Mouse (Mus musculus): ENCODE results near the gene Capn12. TPM values are rescaled to one million over a fixed set of nuclear protein-coding genes. Genes with fewer than 3 reads are reported as not detected.
"Not testable (repeated sequence)": the region's sequence is repeated elsewhere in the genome, so short reads cannot be mapped to it uniquely, and the experiment has no call there.

Gene Capn12
- polyA plus RNA-seq, 1 experiment from 2014 or later: 0.52 TPM

DNA sequence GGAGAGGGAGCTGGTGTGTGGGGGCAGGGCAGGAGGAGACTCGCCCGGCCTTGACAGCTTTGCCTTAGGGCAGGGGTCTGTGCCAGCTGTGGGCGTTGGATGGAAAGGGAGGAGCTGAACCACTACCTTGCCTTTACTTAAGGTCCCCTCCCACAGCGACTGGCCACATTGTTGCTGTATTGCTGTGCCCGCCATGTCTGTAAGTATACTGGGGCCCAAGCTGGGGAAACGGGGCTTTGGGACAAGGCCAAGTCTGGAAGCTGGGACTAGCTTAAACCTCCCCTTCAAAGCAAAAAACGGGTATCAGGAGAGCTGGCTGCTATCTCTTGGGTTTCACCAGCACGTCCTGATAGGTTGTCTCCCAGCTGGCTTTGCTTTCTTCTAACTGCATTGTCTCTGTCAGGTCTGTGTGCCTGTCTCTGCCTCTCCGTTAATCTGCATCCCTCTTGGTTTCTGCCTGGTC is 16.9 kb upstream of the Capn12 start:
- H3K4me2 ChIP-seq: no peak overlapping the region
- H3K27ac ChIP-seq: no peak overlapping the region

DNA sequence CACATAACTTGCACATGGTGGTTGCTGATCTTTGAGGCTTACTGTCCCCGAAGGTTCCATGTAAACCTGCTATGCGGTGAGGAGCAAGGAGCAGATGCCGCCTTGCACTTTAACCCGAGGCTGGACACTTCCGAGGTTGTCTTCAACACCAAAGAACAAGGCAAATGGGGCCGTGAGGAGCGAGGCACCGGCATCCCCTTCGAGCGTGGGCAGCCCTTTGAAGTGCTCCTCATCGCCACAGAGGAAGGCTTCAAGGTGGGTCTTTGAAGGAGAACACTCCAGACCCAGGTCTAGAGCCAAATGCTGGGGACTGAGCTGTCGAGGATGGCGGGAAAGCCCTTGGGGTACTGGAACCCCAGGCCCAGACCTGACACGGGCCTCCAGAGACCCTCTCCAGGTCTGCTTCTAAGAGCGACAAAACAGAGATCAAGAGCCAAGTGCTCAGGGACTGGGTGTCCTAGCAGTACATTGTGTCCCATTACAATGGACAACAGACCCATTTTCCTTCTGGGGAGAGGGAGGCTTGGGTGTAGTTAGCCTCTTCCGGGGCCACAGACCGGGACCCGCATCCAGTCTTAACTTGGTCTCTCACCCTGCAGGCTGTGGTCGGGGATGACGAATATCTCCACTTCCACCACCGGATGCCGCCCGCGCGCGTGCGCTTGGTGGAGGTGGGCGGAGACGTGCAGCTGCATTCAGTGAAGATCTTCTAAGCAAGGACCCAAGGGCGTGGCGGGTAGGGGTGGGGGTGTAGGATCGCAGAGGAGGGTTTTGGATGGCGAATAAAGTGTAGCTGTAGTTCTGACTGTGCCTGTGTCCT is 15.5 kb upstream of the Capn12 start:
- H3K27me3 ChIP-seq (replicated peaks): no peaks in the 10 kb centered on the region
- H3K36me3 ChIP-seq (replicated peaks): no peaks in the 10 kb centered on the region
- H3K27ac ChIP-seq: no peak overlapping the region
- H3K9ac ChIP-seq: peak overlapping the region; percentile 13; the same call in 1 of the 2 replicates
- H3K9me3 ChIP-seq: no peaks in the 10 kb centered on the region
- peak; percentile 58 for ATAC-seq (replicated peaks)
- peak overlapping the region; percentile 30 for H3K4me3 ChIP-seq
- 0 out of 2 replicates have a peak, but pooled peaks cover 5% of the 10 kb centered on the region for H3K4me1 ChIP-seq
- H3K4me2 ChIP-seq: peak overlapping the region; percentile 57
- WGBS: 47% methylated on average over 33 of the region's 33 CpGs

More for the DNA sequence above, 16.9 kb upstream of the Capn12 start:
- no peaks in the 10 kb centered on the region for H3K9me3 ChIP-seq
- no peak for ATAC-seq (replicated peaks)
- H3K27me3 ChIP-seq (replicated peaks): no peaks in the 10 kb centered on the region
- H3K4me3 ChIP-seq: no peak overlapping the region
- H3K4me1 ChIP-seq: 0 out of 2 replicates have a peak, but pooled peaks cover 5% of the 10 kb centered on the region
- WGBS: 45% methylated on average over 9 of the region's 9 CpGs
- H3K36me3 ChIP-seq (replicated peaks): no peaks in the 10 kb centered on the region
- H3K9ac ChIP-seq: no peak overlapping the region

DNA sequence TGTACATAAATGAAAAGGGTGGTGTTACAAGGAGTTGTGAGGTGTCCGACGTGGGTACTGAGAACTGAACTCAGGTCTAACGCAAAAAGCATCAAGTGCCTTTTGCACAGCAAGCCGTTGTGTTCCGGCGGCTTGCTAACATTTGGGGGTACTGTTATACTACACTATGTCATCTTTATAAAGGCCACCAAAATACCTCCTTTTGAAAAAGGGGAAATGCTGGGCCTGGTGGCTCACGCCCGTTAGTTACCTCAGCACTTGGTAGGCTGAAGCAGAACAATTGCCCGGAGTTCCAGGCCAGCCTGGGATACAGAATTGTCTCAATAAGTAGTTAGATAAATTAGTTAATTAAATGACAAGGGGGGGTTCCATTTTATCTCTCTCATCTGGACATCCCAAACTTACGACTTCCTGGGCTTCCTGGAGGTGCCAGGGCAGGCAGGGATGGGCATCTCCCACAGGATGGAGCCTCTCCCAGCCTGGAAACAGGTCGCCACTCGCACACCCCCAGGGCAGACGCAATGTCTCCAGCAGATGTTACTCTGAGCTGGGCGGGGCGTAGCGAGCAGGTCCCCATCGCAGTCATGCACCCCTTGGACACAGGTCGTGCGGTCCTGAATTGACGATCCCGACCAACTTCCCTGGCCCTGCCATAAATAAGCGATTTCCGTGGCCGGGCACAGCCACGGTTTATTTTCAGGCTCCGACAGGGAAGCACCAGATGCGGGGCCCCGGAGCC is 14.3 kb upstream of the Capn12 start:
- 94% methylated on average over 28 of the region's 28 CpGs for WGBS

DNA sequence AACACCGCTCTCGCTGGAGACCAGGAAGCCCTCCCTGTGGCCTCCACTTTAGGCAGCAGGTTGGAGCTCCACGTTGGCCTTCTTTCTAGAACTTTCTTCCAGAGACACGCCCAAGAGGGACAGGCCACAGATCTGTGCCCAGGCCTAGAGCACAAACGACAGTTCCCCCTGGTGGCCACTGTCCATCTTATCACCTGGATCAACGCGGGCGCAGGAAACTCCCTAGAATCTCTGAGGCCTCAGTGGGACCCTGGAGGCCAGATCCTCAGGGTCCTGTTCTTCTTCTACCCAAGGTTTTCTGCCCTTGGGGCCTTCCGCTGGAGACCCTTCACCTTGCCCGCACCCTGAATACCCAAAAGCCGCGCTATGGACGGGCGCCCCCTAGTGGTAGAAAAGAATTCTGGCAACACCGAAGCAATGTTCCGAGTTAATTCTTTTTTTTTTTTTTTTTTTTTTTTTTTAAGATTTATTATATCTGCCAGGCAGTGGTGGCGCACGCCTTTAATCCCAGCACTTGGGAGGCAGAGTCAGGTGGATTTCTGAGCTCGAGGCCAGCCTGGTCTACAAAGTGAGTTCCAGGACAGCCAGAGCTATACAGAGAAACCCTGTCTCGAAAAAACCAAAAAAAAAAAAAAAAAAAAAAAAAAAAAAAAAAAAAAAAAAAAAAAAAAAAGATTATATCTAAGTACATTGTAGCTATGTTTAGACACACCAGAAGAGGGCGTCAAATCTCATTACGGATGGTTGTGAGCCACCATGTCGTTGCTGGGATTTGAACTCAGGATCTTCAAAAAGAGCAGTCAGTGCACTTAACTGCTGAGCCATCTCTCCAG is 13.5 kb upstream of the Capn12 start:
- not testable (repeated sequence) for ATAC-seq (replicated peaks); H3K27me3 ChIP-seq (replicated peaks)
- WGBS: 30% methylated on average over 23 of the region's 23 CpGs

More for the DNA sequence above, 14.3 kb upstream of the Capn12 start:
- no peak for ATAC-seq (replicated peaks)
- Histone ChIP-seq H3K9me3 (no peaks in the 10 kb centered on the region), H3K4me1 (0 out of 2 replicates have a peak, but pooled peaks cover 5% of the 10 kb centered on the region), H3K9ac (no peak overlapping the region), H3K4me2 (no peak overlapping the region), H3K27ac (no peak overlapping the region), H3K27me3 (replicated peaks) (no peaks in the 10 kb centered on the region), H3K36me3 (replicated peaks) (no peaks in the 10 kb centered on the region), H3K4me3 (no peak overlapping the region)

DNA sequence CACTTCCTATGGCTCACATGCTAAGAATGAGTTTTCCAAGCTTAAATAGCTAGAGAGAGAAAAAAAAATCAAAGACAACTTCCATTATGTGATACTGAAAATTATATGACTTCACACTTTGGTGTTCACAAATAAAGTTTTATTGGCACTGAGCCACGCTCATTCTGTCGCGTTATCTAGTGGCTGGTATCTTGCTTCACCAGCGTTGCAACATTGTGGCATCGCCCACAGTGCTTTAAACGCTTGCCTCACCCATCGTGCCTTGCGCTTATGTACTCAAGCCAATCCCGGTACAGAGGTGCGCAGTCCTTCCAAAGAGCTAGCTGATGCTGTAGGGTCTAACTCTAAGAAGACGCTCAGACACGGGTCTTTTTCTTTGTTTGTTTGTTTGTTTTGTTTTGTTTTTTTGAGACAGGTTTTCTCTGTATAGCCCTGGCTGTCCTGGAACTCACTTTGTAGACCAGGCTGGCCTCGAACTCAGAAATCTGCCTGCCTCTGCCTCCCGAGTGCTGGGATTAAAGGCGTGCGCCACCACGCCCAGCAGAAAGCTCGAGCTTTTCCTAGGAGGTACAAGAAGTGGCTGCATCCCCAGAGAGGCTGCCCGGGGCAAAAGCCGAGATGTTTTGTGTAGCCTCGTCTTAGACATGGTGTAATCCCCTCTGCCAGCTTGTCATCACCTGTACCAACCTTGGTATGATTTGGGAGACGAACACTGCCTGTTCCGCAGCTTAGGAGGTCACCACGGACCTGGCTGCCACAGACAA is 10.1 kb upstream of the Capn12 start:
- H3K4me1 ChIP-seq: no peaks in the 10 kb centered on the region
- no peaks in the 10 kb centered on the region for H3K9me3 ChIP-seq
- H3K4me2 ChIP-seq: no peak overlapping the region
- WGBS: 90% methylated on average over 24 of the region's 24 CpGs
- no peak for ATAC-seq (replicated peaks)
- H3K9ac ChIP-seq: no peak overlapping the region
- no peaks in the 10 kb centered on the region for H3K27me3 ChIP-seq (replicated peaks)
- no peaks in the 10 kb centered on the region for H3K36me3 ChIP-seq (replicated peaks)
- H3K4me3 ChIP-seq: no peak overlapping the region
- no peak overlapping the region for H3K27ac ChIP-seq

More for the DNA sequence above, 13.5 kb upstream of the Capn12 start:
- not testable (repeated sequence) for H3K4me3 ChIP-seq; H3K9me3 ChIP-seq; H3K27ac ChIP-seq; H3K36me3 ChIP-seq (replicated peaks); H3K4me1 ChIP-seq; H3K9ac ChIP-seq; H3K4me2 ChIP-seq

DNA sequence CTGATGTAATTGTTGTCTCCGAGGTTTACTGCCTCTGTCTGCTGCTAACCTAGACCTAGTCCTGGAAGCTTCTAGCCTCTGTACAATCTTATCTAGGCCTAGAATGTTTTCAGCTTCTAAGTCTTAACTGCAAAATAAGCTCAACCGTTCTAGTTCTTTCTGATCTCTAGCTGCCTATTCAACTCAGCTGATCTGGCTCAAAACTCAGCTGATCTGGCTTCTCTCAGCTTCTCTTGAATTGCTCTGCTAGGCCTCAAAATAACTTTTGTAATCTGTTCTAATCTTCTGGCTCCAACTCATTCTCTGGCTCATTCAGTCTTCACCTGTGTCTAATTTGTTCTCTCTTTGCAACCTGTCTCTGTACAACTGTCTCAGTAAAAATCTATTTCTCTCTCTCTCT is 6.7 kb upstream of the Capn12 start:
- Histone ChIP-seq H3K4me2 (no peak overlapping the region), H3K9ac (no peak overlapping the region), H3K27me3 (replicated peaks) (no peaks in the 10 kb centered on the region), H3K9me3 (no peaks in the 10 kb centered on the region), H3K27ac (no peak overlapping the region), H3K4me1 (no peaks in the 10 kb centered on the region), H3K36me3 (replicated peaks) (no peaks in the 10 kb centered on the region), H3K4me3 (no peak overlapping the region)
- WGBS: 67% methylated on average over 2 of the region's 2 CpGs
- no peak for ATAC-seq (replicated peaks)

DNA sequence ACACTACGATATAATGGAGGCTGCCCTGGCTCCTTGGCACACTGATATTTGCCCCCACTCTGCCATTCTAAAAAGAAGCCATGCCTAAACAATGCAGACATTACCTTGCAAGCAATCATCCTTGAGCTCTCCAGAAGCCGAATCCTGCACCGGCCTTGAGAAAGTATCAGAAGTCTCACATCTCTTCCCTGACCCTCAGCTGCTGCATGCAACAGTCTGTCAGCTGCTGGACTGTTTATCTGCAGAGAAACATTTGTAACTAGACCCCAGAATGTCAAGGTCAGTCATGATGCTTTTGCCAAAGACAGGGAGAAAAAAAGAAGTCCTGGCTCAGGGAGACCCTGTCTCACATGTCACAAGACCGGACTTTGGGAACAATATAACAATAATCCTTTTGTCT is 5.1 kb upstream of the Capn12 start:
- WGBS: 80% methylated on average over 4 of the region's 4 CpGs
- Histone ChIP-seq H3K4me1 (no peaks in the 10 kb centered on the region), H3K9ac (no peak overlapping the region), H3K9me3 (no peaks in the 10 kb centered on the region), H3K27me3 (replicated peaks) (no peaks in the 10 kb centered on the region), H3K27ac (no peak overlapping the region), H3K36me3 (replicated peaks) (no peaks in the 10 kb centered on the region), H3K4me2 (no peak overlapping the region), H3K4me3 (no peak overlapping the region)
- no peak for ATAC-seq (replicated peaks)

DNA sequence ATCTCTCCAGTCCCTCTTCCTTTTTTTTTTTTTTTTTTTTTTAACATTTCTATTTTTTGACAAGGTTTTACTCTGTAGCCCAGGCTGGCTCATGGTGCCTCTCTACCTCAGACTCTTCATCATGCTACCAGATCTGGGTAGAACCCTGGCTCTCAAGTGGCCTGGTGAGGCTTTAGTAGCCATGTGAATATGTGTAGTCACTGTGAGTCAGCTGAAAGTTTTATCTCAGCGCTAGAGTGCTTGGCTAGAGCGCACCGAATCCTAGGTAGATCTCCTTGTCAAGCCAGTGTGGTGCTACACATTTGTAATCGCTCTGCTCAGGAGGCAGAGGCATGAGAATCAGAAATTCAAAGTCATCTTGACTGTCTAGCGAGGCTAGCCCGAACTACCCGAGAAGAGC is 4.1 kb upstream of the Capn12 start:
- Histone ChIP-seq H3K4me2 (no peak overlapping the region), H3K9me3 (no peaks in the 10 kb centered on the region), H3K9ac (no peak overlapping the region), H3K4me3 (no peak overlapping the region), H3K27ac (no peak overlapping the region), H3K4me1 (no peaks in the 10 kb centered on the region), H3K27me3 (replicated peaks) (no peaks in the 10 kb centered on the region), H3K36me3 (replicated peaks) (no peaks in the 10 kb centered on the region)
- 85% methylated on average over 7 of the region's 7 CpGs for WGBS
- ATAC-seq (replicated peaks): no peak

DNA sequence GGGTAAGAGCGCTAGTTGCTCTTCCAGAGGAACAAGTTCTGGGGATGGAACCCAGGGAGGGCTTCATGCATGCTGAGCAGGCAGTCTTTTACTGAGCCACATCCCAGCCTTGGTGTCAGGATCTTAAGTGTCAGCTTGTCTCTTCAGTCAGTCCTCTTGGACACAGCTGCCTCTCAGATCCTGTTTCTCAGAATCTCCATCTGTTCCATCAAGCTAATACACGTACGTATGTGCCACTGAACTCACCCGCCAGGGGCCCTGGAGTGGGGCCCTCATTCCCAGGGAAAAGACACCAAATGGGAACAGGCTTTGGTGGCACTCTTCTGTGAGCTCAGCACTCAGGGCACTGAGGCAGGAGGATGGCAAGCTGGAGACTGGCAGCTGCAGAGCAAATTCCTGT is 3.4 kb upstream of the Capn12 start:
- no peak overlapping the region for H3K27ac ChIP-seq
- H3K27me3 ChIP-seq (replicated peaks): no peaks in the 10 kb centered on the region
- H3K4me1 ChIP-seq: no peaks in the 10 kb centered on the region
- no peak overlapping the region for H3K4me3 ChIP-seq
- no peaks in the 10 kb centered on the region for H3K9me3 ChIP-seq
- WGBS: 80% methylated on average over 4 of the region's 4 CpGs
- no peak overlapping the region for H3K4me2 ChIP-seq
- no peak overlapping the region for H3K9ac ChIP-seq
- no peaks in the 10 kb centered on the region for H3K36me3 ChIP-seq (replicated peaks)
- ATAC-seq (replicated peaks): no peak

DNA sequence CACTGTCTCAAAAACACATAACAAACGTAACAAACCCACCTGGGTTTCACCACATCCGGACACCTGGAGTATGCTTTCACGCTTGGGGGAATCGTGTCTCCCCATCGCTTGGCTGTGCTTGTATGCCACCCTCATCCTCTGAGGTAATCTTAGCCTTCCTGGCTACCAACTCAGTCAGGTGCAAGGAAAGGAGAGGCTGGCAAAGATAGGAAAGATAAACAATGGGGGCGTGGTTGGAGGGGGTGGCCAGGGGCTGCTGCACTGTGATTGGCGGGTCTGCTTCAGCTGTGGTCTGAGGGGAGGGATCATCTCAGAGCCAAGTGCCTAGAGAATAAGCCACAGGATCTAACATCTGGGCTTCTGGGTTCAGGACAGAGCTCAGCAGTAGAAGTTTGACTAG is 1.6 kb upstream of the Capn12 start:
- 84% methylated on average over 7 of the region's 7 CpGs for WGBS

DNA sequence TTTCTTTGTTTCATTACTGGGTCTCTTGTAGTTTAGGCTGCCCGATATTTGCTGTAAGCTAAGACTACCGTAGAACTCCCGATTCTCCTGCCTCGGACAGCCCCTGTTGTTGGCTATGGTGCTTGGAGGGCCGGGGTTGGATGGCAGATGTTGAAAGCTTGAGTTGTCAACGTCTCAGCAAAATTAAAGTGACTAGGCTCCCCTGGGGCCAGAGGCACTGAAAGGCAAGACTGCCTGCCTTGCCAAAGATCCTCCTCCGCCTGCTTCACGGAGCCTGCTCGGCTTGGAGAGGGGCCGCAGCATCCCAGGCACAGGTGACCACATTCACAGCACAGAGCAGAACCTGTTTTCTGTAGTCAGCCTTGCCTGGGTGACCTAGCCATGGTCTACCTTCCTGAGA is 668 bp upstream of the Capn12 start:
- 64% methylated on average over 10 of the region's 10 CpGs for WGBS
- no peak for ATAC-seq (replicated peaks)
- Histone ChIP-seq H3K27me3 (replicated peaks) (no peaks in the 10 kb centered on the region), H3K4me1 (no peaks in the 10 kb centered on the region), H3K9me3 (no peaks in the 10 kb centered on the region), H3K27ac (no peak overlapping the region), H3K9ac (no peak overlapping the region), H3K4me2 (no peak overlapping the region), H3K4me3 (no peak overlapping the region), H3K36me3 (replicated peaks) (no peaks in the 10 kb centered on the region)

More for the DNA sequence above, 1.6 kb upstream of the Capn12 start:
- ATAC-seq (replicated peaks): no peak
- Histone ChIP-seq H3K4me2 (no peak overlapping the region), H3K4me1 (no peaks in the 10 kb centered on the region), H3K36me3 (replicated peaks) (no peaks in the 10 kb centered on the region), H3K9me3 (no peaks in the 10 kb centered on the region), H3K27ac (no peak overlapping the region), H3K9ac (no peak overlapping the region), H3K4me3 (no peak overlapping the region), H3K27me3 (replicated peaks) (no peaks in the 10 kb centered on the region)

All from midbrain, embryonic 15.5 days (tissue).